Mouse (Mus musculus) midbrain, postnatal 0 days (tissue): ENCODE data around the gene Eipr1. TPM values are rescaled to one million over a fixed set of nuclear protein-coding genes. Genes with fewer than 3 reads are reported as not detected.

Experiments
- ATAC-seq: fragments of 200-750 bp; cut with Nextera tagmentation; 2 replicates; pipeline ENCODE4 v1.8.0; 2017; ENCODE audit warnings: moderate number of reproducible peaks, mild to moderate bottlenecking, moderate TSS enrichment, moderate library complexity; ENCODE audit not compliant: low FRiP score
- DNase-seq: peaks from one replicate; pipeline ENCODE4 v3.0.0-alpha.2; 2015; ENCODE audit warnings: low spot score
- H3K27ac ChIP-seq: fragments of 300-500 bp; sonication (generic); 2 replicates; pipeline ENCODE4 v1.5.1; 2014; ENCODE audit warnings: low read depth, mild to moderate bottlenecking, low read length, mixed read lengths
- H3K27me3 ChIP-seq: fragments of 300-500 bp; sonication (generic); 2 replicates; pipeline ENCODE4 v1.6.1; 2014; ENCODE audit warnings: low read length, control low read depth, mixed read lengths; ENCODE audit not compliant: insufficient read depth
- H3K36me3 ChIP-seq: fragments of 300-500 bp; sonication (generic); 2 replicates; pipeline ENCODE4 v1.6.1; 2014; ENCODE audit warnings: low read length, control low read depth, mixed read lengths; ENCODE audit not compliant: insufficient read depth
- H3K4me1 ChIP-seq: fragments of 300-500 bp; sonication (generic); 2 replicates; pipeline ENCODE4 v1.6.1; 2014; ENCODE audit warnings: mild to moderate bottlenecking, control low read depth, antibody characterized with exemption, low read length, mixed read lengths; ENCODE audit not compliant: insufficient read depth
- H3K4me2 ChIP-seq: fragments of 300-500 bp; sonication (generic); 2 replicates; pipeline ENCODE4 v1.6.1; 2014; ENCODE audit warnings: low read depth, mild to moderate bottlenecking, low read length, mixed read lengths; ENCODE audit not compliant: poor library complexity, severe bottlenecking
- H3K4me3 ChIP-seq: fragments of 300-500 bp; sonication (generic); 2 replicates; pipeline ENCODE4 v1.5.1; 2014; ENCODE audit warnings: low read depth, mild to moderate bottlenecking, low read length, moderate library complexity
- H3K9ac ChIP-seq: fragments of 300-500 bp; sonication (generic); replicated peaks from 2 replicates; pipeline ENCODE4 v1.6.1; 2014; ENCODE audit warnings: mild to moderate bottlenecking, low read length, moderate library complexity, mixed read lengths; ENCODE audit not compliant: poor library complexity, severe bottlenecking
- H3K9me3 ChIP-seq: fragments of 300-500 bp; sonication (generic); 2 replicates; pipeline ENCODE4 v1.6.1; 2016; ENCODE audit warnings: low read length, control low read depth
- CTCF ChIP-seq: IDR thresholded peaks from 2 replicates; pipeline ENCODE4 v1.5.1; 2016; ENCODE audit warnings: antibody characterized with exemption, mild to moderate bottlenecking
- WGBS: fragments of 180-500 bp; shearing (Covaris S2); extraction: QIAGEN DNeasy Blood & Tissue Kit; methylation state at CpG from one replicate; pipeline ENCODE4 v1.1.7; 2014; 5-methylcytosine and 5-hydroxymethylcytosine counted together
- polyA plus RNA-seq: library from polyadenylated mRNA; unstranded; fragments of >200 nt; fragmentation: Nextera tagmentation; extraction: Ambion mirVana; gene quantifications from 2 replicates; pipeline ENCODE4 v1.2.1, GENCODE M21; 2015
- total RNA-seq: library from RNA; depleted of rRNA; stranded (reverse); fragments of >200 nt; gene quantifications from 2 replicates; pipeline ENCODE4 v1.2.3, GENCODE M21; 2014; rRNA removed

Eipr1 gene
- total RNA-seq (57.4 and 62.2 TPM in 2 replicates), polyA plus RNA-seq (59.6 and 66.4 TPM in 2 replicates)

GRCm38 (mm10) chr12:28751508-28752263, at the start of gene Eipr1:
Eipr1 (plus strand) TSS chr12:28751803.
- WGBS, result 6% methylated on average over 36 of the region's 36 CpGs
- DNase-seq (peak; percentile 97), ATAC-seq (peak; percentile 84)
- H3K27ac ChIP-seq, result peak within 1 kb of the TSS; percentile 68
- no peaks in the 10 kb centered on the region for H3K9me3 ChIP-seq
- peak within 1 kb of the TSS; percentile 65 for H3K9ac ChIP-seq
- peak within 1 kb of the TSS; percentile 66 for H3K4me3 ChIP-seq
- TF ChIP-seq CTCF, result peak; percentile 50
- peaks cover 7% of the 10 kb centered on the region for H3K36me3 ChIP-seq
- H3K27me3 ChIP-seq, result no peaks in the 10 kb centered on the region
- peak within 1 kb of the TSS; percentile 92 for H3K4me2 ChIP-seq
- peaks cover 12% of the 10 kb centered on the region; the same call in 1 of the 2 replicates for H3K4me1 ChIP-seq

- peak; percentile 61 for DNase-seq
- TF ChIP-seq CTCF, result peak; percentile 60
- Histone ChIP-seq H3K4me1 (peaks cover 15% of the 10 kb centered on the region), H3K27me3 (no peaks in the 10 kb centered on the region), H3K27ac (no peak overlapping the region), H3K4me2 (no peak overlapping the region), H3K4me3 (no peak overlapping the region), H3K36me3 (peaks cover 7% of the 10 kb centered on the region), H3K9ac (0 out of 2 replicates have a peak overlapping the region, but pooled peaks have one; percentile 33), H3K9me3 (no peaks in the 10 kb centered on the region)
- WGBS, result 6% methylated on average over 12 of the region's 12 CpGs
- no peak for ATAC-seq
Measured at GRCm38 (mm10) chr12:28704381-28704780, 47.2 kb upstream of the Eipr1 start.

- ATAC-seq, result no peak
- no peak for DNase-seq
- 86% methylated on average over 6 of the region's 6 CpGs for WGBS
Measured at GRCm38 (mm10) chr12:28705204-28705603, 46.4 kb upstream of the Eipr1 start.

GRCm38 (mm10) chr12:28708154-28708553, 43.4 kb upstream of the Eipr1 start:
- ATAC-seq (no peak), DNase-seq (no peak)
- peaks cover 21% of the 10 kb centered on the region for H3K36me3 ChIP-seq
- no peaks in the 10 kb centered on the region for H3K9me3 ChIP-seq
- WGBS, result 91% methylated on average over 4 of the region's 4 CpGs
- H3K27me3 ChIP-seq, result no peaks in the 10 kb centered on the region
- peaks cover 8% of the 10 kb centered on the region; the same call in 1 of the 2 replicates for H3K4me1 ChIP-seq
- H3K4me3 ChIP-seq, result no peak overlapping the region
- TF ChIP-seq CTCF, result no peak
- no peak overlapping the region for H3K27ac ChIP-seq
- no peak overlapping the region for H3K4me2 ChIP-seq
- no peak overlapping the region for H3K9ac ChIP-seq

More at GRCm38 (mm10) chr12:28705204-28705603, 46.4 kb upstream of the Eipr1 start:
- Histone ChIP-seq H3K4me2 (no peak overlapping the region), H3K4me1 (peaks cover 15% of the 10 kb centered on the region), H3K36me3 (peaks cover 14% of the 10 kb centered on the region), H3K27ac (no peak overlapping the region), H3K4me3 (no peak overlapping the region), H3K9me3 (no peaks in the 10 kb centered on the region), H3K27me3 (no peaks in the 10 kb centered on the region), H3K9ac (peak overlapping the region; percentile 33; the same call in 1 of the 2 replicates)
- no peak for TF ChIP-seq CTCF

GRCm38 (mm10) chr12:28710566-28711185, 40.9 kb upstream of the Eipr1 start:
- H3K27me3 ChIP-seq, result no peaks in the 10 kb centered on the region
- no peak overlapping the region for H3K27ac ChIP-seq
- WGBS, result 59% methylated on average over 22 of the region's 22 CpGs
- no peak for TF ChIP-seq CTCF
- DNase-seq (no peak), ATAC-seq (no peak)
- no peak overlapping the region for H3K4me2 ChIP-seq
- H3K9me3 ChIP-seq, result no peaks in the 10 kb centered on the region
- no peaks in the 10 kb centered on the region for H3K4me1 ChIP-seq
- peaks cover 25% of the 10 kb centered on the region for H3K36me3 ChIP-seq
- H3K9ac ChIP-seq, result no peak overlapping the region
- H3K4me3 ChIP-seq, result no peak overlapping the region
